Mouse (Mus musculus): ENCODE data around the gene Kap.
"Not testable (repeated sequence)": the region's sequence is repeated elsewhere in the genome, so short reads cannot be mapped to it uniquely, and the experiment has no call there.

The Kap gene

GRCm38 (mm10) chr6:133853526-133853925 is at the start of gene Kap:
TSS of gene Kap (minus strand) at chr6:133853762.
- DNase-seq (ENCODE audit: extremely low read depth, insufficient read length, low spot score): no peak

GRCm38 (mm10) chr6:133885871-133886415 is 32.4 kb upstream of the Kap start:
- DNase-seq (ENCODE audit: extremely low read depth, insufficient read length, low spot score): no peak

- no peak for DNase-seq (ENCODE audit: extremely low read depth, insufficient read length, low spot score)
Measured at GRCm38 (mm10) chr6:133883446-133883985, 30.0 kb upstream of the Kap start.

- DNase-seq (ENCODE audit: extremely low read depth, insufficient read length, low spot score): peak; percentile 32
Measured at GRCm38 (mm10) chr6:133875906-133876462, 22.4 kb upstream of the Kap start.

- DNase-seq (ENCODE audit: extremely low read depth, insufficient read length, low spot score): no peak
Measured at GRCm38 (mm10) chr6:133872667-133873066, 19.1 kb upstream of the Kap start.

DNA sequence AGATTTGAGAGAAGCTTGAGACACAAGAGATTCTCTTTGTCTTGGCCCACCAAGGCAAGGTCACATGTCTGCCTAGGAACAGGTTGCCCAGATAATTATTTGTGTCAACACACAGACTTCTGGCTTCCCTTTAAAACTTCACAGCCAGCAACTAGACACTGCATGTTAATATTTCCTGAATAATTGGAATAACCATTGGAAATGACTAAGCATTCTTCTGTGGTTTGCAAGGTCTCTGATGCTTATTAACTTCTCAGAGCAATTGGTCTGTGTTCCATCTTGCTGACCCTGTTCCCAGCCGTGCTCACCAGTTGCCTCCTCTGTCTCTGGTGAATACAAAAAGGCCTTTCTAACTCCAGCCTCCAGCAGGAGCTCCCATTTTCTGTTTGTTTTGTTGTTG is 17.6 kb upstream of the Kap start:
- no peak for DNase-seq (ENCODE audit: extremely low read depth, insufficient read length, low spot score)

GRCm38 (mm10) chr6:133868381-133868780 is 14.8 kb upstream of the Kap start:
- DNase-seq (ENCODE audit: extremely low read depth, insufficient read length, low spot score): no peak

- DNase-seq (ENCODE audit: extremely low read depth, insufficient read length, low spot score): no peak
Measured at GRCm38 (mm10) chr6:133855871-133856270, 2.3 kb upstream of the Kap start.

DNA sequence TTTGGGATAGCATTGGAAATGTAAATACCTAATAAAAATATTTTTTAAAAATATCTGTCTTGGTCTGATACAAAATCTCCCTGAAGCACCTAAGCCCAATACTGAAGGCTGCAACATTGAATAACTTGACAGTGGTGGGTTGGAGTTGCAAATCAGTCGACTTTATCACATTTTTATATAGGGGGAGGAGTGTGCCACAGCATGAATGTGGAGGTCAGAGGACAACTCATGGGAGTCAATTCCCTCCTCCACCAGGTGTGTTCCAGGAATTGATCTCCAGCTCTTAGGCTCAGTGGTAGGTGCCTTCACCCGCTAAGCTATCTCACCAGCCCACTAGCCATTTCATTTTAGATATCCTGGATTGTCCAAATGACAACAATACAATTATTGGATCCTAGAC is 4.2 kb downstream of the Kap start:
- DNase-seq (ENCODE audit: extremely low read depth, insufficient read length, low spot score): no peak

DNA sequence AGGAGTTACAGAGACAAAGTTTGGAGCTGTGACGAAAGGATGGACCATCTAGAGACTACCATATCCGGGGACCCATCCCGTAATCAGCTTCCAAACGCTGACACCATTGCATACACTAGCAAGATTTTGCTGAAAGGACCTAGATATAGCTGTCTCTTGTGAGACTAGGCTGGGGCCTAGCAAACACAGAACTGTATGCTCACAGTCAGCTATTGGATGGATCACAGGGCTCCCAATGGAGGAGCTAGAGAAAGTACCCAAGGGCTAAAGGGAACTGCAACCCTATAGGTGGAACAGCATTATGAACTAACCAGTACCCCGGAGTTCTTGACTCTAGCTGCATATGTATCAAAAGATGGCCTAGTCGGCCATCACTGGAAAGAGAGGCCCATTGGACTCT is 4.7 kb downstream of the Kap start:
- DNase-seq (ENCODE audit: extremely low read depth, insufficient read length, low spot score): not testable (repeated sequence)

GRCm38 (mm10) chr6:133838296-133838995 is 15.1 kb downstream of the Kap start:
- not testable (repeated sequence) for DNase-seq (ENCODE audit: extremely low read depth, insufficient read length, low spot score)

DNA sequence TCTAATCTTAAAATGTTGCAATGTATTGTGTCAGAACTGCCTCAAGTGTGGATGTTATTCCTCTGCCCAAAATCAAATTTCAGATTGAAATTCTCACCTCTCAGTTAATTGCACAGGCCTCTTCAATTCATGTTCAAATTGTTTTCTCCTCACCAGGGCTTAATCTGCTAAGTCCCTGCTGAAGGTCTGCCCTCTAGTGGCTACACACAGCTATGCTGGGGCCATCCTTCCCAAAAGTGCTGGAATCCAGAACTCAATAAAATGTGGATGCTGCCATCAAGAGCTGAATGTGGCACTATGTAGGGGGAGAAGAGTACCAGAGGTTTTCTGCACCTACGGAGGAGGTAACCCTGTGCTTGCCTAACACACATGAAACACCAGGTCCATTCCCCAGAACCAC is 41.2 kb downstream of the Kap start:
- no peak for DNase-seq (ENCODE audit: extremely low read depth, insufficient read length, low spot score)
